Mouse (Mus musculus): ENCODE results near the gene Spred1.

DNA sequence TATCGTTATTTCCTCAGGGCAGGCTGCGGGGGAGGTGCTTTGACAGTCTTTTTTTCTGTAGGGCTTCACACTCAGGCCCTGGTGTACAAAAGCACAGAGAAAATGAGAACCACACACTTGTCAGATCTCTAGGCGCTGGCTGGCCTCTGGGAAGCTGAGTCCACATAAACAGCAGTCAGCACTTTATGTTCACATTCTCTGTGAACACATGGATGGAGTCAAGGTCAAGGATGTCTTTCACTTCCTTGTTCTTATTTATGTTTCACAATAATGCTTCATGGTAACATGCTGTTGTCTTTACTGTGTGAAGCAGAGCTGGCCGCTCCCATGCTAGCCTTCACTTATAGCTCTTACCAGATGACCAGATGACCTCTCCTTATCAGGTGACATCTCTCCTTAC lies 13.1 kb upstream of the Spred1 start:
- no peak for TF ChIP-seq EP300 (IDR thresholded peaks at IDR 0.05; ENCODE audit: low read depth)
- TF ChIP-seq CTCF (IDR thresholded peaks at IDR 0.05; ENCODE audit: low read depth): no peak
